Mouse (Mus musculus): ENCODE measurements around the gene Kcnk18.

DNA sequence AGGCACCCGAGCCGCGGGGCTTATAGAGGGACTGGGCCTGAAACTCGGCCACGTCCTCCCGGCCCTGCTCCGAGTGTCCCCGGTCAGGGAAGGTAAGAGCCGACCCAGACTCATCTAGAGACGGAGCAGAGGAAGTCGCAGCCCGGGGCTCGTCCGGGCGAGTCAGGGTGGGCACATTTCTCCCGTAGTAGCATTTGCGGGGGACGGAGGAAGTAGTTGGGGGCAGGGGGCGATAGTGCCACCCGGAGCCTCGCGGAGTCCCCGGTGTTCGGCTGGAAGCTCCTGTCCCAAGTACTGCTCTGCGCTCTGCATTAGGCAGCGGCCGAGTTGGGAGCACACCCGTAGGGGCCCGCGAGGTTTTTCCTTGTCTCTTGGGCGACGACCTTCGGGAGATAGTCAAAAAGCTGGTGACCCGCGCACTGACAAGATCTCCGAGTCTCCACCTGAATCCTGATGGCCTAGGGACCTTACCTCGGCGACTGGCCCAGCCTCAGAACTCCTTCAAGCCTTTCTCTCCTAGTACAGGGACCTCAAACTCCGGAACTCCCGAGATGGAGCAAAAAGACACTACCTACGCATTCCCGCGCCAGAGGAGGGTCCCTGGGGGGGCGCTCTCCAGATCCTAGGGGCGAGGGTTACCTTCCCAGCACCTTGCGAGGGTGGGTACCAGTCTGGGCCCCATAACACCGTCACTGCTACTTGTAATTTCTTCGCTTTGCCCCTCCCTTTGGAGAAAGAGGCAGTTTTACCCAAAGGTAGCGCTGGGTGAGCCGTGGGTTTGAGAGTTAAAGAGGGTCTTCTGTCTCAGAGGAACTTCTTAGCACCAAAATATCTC lies 24.8 kb upstream of the Kcnk18 start:
- TF ChIP-seq CTCF (IDR thresholded peaks at IDR 0.05; ENCODE audit: low read depth, low read length) (no peak), GATA1 (IDR thresholded peaks at IDR 0.05; ENCODE audit: borderline replicate concordance, low read length) (no peak), TAL1 (conservative IDR thresholded peaks at IDR 0.05; ENCODE audit: low read depth, low read length) (no peak), GATA2 (IDR thresholded peaks at IDR 0.05; ENCODE audit: borderline replicate concordance, low read depth, low read length) (no peak), POLR2AphosphoS5 (IDR thresholded peaks at IDR 0.05; ENCODE audit: insufficient replicate concordance, low read depth, low read length) (no peak)
